In the genomic region with DNA sequence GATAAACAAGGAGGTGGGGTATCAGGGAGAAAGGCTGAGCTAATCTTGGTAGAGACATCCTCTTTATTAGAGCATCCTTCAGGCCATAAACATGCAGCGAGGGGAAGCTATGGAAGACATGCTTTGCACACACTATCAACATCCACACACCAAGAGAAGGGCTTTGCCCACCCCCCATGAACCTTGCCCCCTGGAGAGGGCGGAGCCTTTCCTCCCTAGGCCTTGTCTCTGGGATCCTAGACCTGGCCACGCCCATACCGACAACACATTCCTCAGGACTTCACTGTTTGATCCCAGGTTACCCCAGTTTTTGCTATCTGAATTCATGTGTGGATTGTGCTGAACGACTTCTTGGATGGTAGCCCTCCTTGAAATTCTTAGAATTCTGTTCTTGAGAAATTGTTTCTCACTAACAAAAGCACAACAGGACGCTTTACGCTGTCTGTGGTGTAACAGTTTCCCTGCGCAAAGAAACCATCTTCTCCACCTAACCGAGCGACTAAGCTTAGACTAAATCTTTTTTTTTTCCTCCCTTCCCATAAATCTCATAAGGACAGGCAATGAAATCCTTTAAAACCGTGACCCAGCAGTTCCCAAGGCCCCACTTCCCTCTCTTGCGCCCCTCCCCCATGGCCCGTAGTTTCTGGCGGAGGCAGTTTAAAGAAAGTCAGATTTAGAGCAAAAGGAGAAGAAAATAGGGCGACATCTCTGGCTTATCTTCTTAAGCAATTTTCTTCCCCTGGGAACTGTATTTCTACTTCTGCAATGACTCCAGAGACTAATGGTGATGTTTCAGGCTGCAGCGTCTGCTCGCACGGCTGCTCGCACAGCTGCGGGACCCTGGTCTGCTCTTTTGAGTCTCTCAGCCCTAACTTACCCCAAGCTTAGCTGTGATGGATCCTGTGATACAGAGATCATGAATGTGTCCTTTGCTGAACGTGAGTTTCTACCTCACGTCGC, we compare ENCODE assay signal across 17 mouse cellular contexts. TPM values are rescaled to one million over a fixed set of nuclear protein-coding genes. Genes with fewer than 3 reads are reported as not detected.
A peak's percentile ranks its signal among the peaks of the same experiment; 100 is the strongest.
DNase-seq lines count a peak whose midpoint lies in the region; ATAC-seq lines count a peak whose summit lies in the region.
"Had no signal": no experiment of that assay in that cellular context is flagged by ENCODE, and none has a peak within 500 bp of the region (broad histone marks: within the 10 kb centered on the region; RNA-seq: fewer than 3 reads in every experiment).

No protein-coding gene starts in this region.

- H3K4me3 ChIP-seq in midbrain, embryonic 14.5 days (replicated peaks; ENCODE audit: low read depth, low read length): no peak overlapping the region
- H3K4me3 ChIP-seq in midbrain, embryonic 13.5 days (replicated peaks): no peak overlapping the region
- no peak overlapping the region for H3K4me3 ChIP-seq in limb, embryonic 12.5 days (replicated peaks)
- H3K4me3 ChIP-seq: embryonic facial prominence, embryonic 15.5 days; hindbrain, embryonic 15.5 days; liver, embryonic 12.5 days; megakaryocyte, embryonic 14.5 days had no signal

- no peaks in the 10 kb centered on the region for H3K9me3 ChIP-seq in midbrain, embryonic 14.5 days (ENCODE audit: control insufficient read depth, low read length)
- no peaks in the 10 kb centered on the region for H3K9me3 ChIP-seq in midbrain, embryonic 13.5 days
- H3K9me3 ChIP-seq in limb, embryonic 12.5 days: no peaks in the 10 kb centered on the region
- H3K9me3 ChIP-seq: embryonic facial prominence, embryonic 15.5 days; hindbrain, embryonic 15.5 days; liver, embryonic 12.5 days had no signal

- no peaks in the 10 kb centered on the region for H3K36me3 ChIP-seq in midbrain, embryonic 14.5 days (ENCODE audit: control insufficient read depth, insufficient read depth, low read length)
- H3K36me3 ChIP-seq in midbrain, embryonic 13.5 days: no peaks in the 10 kb centered on the region
- H3K36me3 ChIP-seq in limb, embryonic 12.5 days: no peaks in the 10 kb centered on the region
- H3K36me3 ChIP-seq: embryonic facial prominence, embryonic 15.5 days; hindbrain, embryonic 15.5 days; liver, embryonic 12.5 days had no signal

- no peak overlapping the region for H3K27ac ChIP-seq in midbrain, embryonic 14.5 days (replicated peaks; ENCODE audit: low read depth, low read length)
- H3K27ac ChIP-seq in midbrain, embryonic 13.5 days: no peak overlapping the region
- no peak overlapping the region for H3K27ac ChIP-seq in limb, embryonic 12.5 days
- H3K27ac ChIP-seq: embryonic facial prominence, embryonic 15.5 days; hindbrain, embryonic 15.5 days; liver, embryonic 12.5 days had no signal

- H3K9ac ChIP-seq in midbrain, embryonic 14.5 days (replicated peaks; ENCODE audit: low read length): no peak overlapping the region
- no peak overlapping the region for H3K9ac ChIP-seq in midbrain, embryonic 13.5 days (replicated peaks)
- no peak overlapping the region for H3K9ac ChIP-seq in limb, embryonic 12.5 days (replicated peaks)
- H3K9ac ChIP-seq: embryonic facial prominence, embryonic 15.5 days; hindbrain, embryonic 15.5 days; liver, embryonic 12.5 days had no signal

- peaks cover 4% of the 10 kb centered on the region; the same call in 1 of the 2 replicates for H3K4me1 ChIP-seq in midbrain, embryonic 14.5 days (ENCODE audit: control insufficient read depth, insufficient read depth, low read length)
- peaks cover 12% of the 10 kb centered on the region for H3K4me1 ChIP-seq in midbrain, embryonic 13.5 days (replicated peaks)
- peaks cover 38% of the 10 kb centered on the region for H3K4me1 ChIP-seq in limb, embryonic 12.5 days (replicated peaks)
- H3K4me1 ChIP-seq: embryonic facial prominence, embryonic 15.5 days; megakaryocyte, embryonic 14.5 days had no signal

- intact Hi-C loops in heart, postnatal 14 days (cut with DNase I): no loop called here

- no peak overlapping the region for H3K4me2 ChIP-seq in midbrain, embryonic 14.5 days (ENCODE audit: low read length)
- H3K4me2 ChIP-seq in midbrain, embryonic 13.5 days (replicated peaks): no peak overlapping the region
- peak overlapping the region; percentile 33 for H3K4me2 ChIP-seq in limb, embryonic 12.5 days
- H3K4me2 ChIP-seq: embryonic facial prominence, embryonic 15.5 days; heart, embryonic 11.5 days; hindbrain, embryonic 15.5 days; liver, embryonic 12.5 days had no signal

- ATAC-seq in midbrain, embryonic 14.5 days (ENCODE audit: low FRiP score, low TSS enrichment): no peak
- no peak for ATAC-seq in midbrain, embryonic 13.5 days
- ATAC-seq in limb, embryonic 12.5 days (ENCODE audit: insufficient number of reproducible peaks, insufficient read depth, low FRiP score, low TSS enrichment, low read depth): no peak
- ATAC-seq: liver, embryonic 12.5 days had no signal

- DNase-seq in heart, postnatal 4 days: peak; percentile 20
- DNase-seq in heart, postnatal 14 days: no peak
- DNase-seq in midbrain, embryonic 14.5 days: peak; percentile 44
- peak; percentile 66 for DNase-seq in yolk sac, embryonic 10.5 days (ENCODE audit: low spot score)
- DNase-seq in layer of hippocampus, postnatal 25 days (ENCODE audit: extremely low spot score in 1 of 2, low spot score in 1 of 2): no peak
- DNase-seq in thymus, postnatal 14 days: no peak
- DNase-seq: adrenal gland, postnatal 10 days; cerebellum, adult 8-10 months; spleen, adult 18-20 months; thymus, adult 18-20 months had no signal

- WGBS in midbrain, embryonic 14.5 days: 43% methylated on average over 23 of the region's 23 CpGs
- WGBS in midbrain, embryonic 13.5 days: 49% methylated on average over 23 of the region's 23 CpGs
- 46% methylated on average over 23 of the region's 23 CpGs for WGBS in limb, embryonic 12.5 days

- H3K27me3 ChIP-seq in midbrain, embryonic 14.5 days (ENCODE audit: control insufficient read depth, insufficient read depth, low read length): no peaks in the 10 kb centered on the region
- no peaks in the 10 kb centered on the region for H3K27me3 ChIP-seq in midbrain, embryonic 13.5 days
- 0 out of 2 replicates have a peak, but pooled peaks cover 2% of the 10 kb centered on the region for H3K27me3 ChIP-seq in limb, embryonic 12.5 days
- H3K27me3 ChIP-seq: embryonic facial prominence, embryonic 15.5 days; hindbrain, embryonic 15.5 days had no signal

RNA-seq across cellular contexts. Expression of gene Cldn14, which starts 1.7 kb away (rescaled TPM):
- total RNA-seq in heart, postnatal 4 days (2021): not detected
- not detected for total RNA-seq in heart, postnatal 14 days (2021)
- not detected in 2 replicates for polyA plus RNA-seq in midbrain, embryonic 14.5 days (2014; fragmentation: Nextera tagmentation; extraction: Ambion mirVana)
- not detected in 2 replicates for polyA plus RNA-seq in midbrain, embryonic 13.5 days (2015; fragmentation: Nextera tagmentation; extraction: Ambion mirVana)
- not detected in 2 replicates for polyA plus RNA-seq in limb, embryonic 12.5 days (2016; fragmentation: Nextera tagmentation; extraction: Ambion mirVana)
- 1 to 10 TPM; 3.0 to 4.2 TPM for total RNA-seq in layer of hippocampus, postnatal 25 days (2021)
- polyA plus RNA-seq: hindbrain, embryonic 15.5 days had no signal

Comparison
In these comparisons a context has a peak if more than half of its experiments do, and no peak if none do; other contexts are left out.
1. DNase-seq: peak in heart, postnatal 4 days (single experiment), midbrain, embryonic 14.5 days (single experiment) and yolk sac, embryonic 10.5 days (single experiment); none in heart, postnatal 14 days (0 of 2), layer of hippocampus, postnatal 25 days (0 of 2) and thymus, postnatal 14 days (single experiment).
2. RNA of gene Cldn14, which starts 1.7 kb away (total RNA-seq): 3.0 to 4.2 TPM in layer of hippocampus, postnatal 25 days; not detected in heart, postnatal 4 days and not detected in heart, postnatal 14 days; every median in the first group is over 4 times any median in the second.